Mouse (Mus musculus) lung, postnatal 36 days (tissue): ENCODE results near the gene Synj1.

Source experiments
- DNase-seq: peaks from one replicate; pipeline ENCODE4 v3.0.0; 2022; ENCODE audit warnings: mixed read lengths

Gene Synj1

DNA sequence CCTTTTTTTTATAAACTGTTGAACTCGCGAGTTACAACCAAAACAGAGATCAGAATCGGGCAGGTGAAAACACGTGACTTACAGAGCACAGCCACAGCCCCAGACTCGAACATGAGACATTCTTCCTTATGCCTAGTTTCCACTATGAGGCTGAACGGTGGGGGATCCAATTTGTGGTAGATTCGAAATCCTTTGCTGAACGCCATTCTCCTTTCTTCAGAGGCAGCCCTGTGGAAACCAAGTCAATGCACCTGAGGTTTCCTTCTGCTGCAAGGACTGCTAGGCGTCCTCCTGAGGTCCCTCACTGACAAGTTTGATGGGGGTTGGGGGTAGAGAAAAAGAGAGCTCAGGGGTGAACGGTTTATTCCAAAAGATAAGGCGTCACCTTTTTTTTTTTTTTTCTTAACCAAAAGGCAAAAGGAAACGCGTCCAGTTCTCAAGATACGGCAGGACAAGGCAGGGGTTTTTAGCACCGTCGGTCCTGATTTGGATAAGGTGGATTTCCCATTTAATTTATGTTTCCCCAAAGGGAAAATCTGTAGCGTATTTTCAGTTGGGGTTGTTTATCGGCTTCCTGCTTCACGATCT, 1.1 kb downstream of the Synj1 start:
- no peak for DNase-seq

DNA sequence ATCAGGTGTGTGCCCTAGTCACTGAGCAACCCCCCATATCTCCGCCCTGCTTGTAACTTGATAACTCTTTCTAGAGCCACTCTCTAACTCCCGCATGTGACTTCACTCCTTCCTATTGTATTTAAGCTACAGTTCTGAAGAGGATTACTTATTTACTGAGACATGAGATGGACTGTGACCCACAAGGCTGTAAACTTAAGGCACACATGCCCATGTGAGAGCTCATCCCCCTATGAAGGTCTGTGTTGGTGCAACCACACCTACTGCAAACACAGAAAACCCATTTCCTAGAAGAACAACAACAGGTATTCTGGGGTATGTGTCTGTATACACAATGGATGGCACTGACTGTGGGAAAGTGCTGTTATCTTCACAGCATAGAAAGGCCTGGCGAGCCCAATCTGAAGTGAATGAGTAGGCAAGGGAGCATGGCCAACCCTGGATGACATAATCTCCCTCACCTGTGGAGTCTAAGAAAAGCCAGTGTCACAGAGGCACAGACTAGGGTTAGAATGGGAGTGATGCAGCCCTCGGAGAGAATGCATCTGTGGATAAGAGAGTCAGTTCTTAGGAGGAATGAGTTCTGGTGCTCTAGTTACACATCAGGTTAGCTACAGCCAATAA, 6.1 kb downstream of the Synj1 start:
- no peak for DNase-seq

GRCm38 (mm10) chr16:91001098-91001497, 10.0 kb downstream of the Synj1 start:
- peak; percentile 26 for DNase-seq

- DNase-seq: no peak
These were observed 11.3 kb downstream of the Synj1 start for GRCm38 (mm10) chr16:90999827-91000226.

GRCm38 (mm10) chr16:90997822-90998221, 13.3 kb downstream of the Synj1 start:
- no peak for DNase-seq

GRCm38 (mm10) chr16:90996327-90997243, 14.5 kb downstream of the Synj1 start:
- DNase-seq: no peak

- DNase-seq: peak; percentile 31
These were observed 15.6 kb downstream of the Synj1 start for GRCm38 (mm10) chr16:90995498-90995897.

GRCm38 (mm10) chr16:90995023-90995422, 16.1 kb downstream of the Synj1 start:
- peak; percentile 35 for DNase-seq

GRCm38 (mm10) chr16:90989162-90989561, 21.9 kb downstream of the Synj1 start:
- DNase-seq: no peak

- no peak for DNase-seq
These were observed 22.4 kb downstream of the Synj1 start for GRCm38 (mm10) chr16:90988665-90989064.

GRCm38 (mm10) chr16:90988039-90988438, 23.1 kb downstream of the Synj1 start:
- no peak for DNase-seq

DNA sequence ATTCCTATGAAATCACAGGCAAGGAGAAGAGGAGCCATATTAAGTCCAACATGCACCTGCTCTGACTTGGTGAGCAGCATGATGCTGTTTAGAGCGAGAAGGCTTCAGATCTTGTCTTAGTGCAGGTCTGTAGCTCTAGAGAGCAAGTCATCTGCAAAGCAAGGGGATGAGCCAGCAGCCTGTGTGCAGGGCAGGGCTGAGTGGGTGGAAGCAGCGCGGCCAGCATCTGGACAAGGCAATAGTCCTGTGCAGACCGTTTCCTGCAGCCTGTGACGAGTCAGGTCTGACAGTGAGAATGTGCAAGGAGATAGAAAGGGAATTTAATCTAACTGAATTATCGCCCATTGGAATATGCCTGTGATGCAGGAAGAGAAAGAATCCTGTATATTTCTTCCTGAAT, 40.1 kb downstream of the Synj1 start:
- no peak for DNase-seq

- no peak for DNase-seq
These were observed 44.9 kb downstream of the Synj1 start for GRCm38 (mm10) chr16:90966241-90966640.

- no peak for DNase-seq
These were observed 46.8 kb downstream of the Synj1 start for GRCm38 (mm10) chr16:90964302-90964701.

GRCm38 (mm10) chr16:90963866-90964265, 47.2 kb downstream of the Synj1 start:
- no peak for DNase-seq

DNA sequence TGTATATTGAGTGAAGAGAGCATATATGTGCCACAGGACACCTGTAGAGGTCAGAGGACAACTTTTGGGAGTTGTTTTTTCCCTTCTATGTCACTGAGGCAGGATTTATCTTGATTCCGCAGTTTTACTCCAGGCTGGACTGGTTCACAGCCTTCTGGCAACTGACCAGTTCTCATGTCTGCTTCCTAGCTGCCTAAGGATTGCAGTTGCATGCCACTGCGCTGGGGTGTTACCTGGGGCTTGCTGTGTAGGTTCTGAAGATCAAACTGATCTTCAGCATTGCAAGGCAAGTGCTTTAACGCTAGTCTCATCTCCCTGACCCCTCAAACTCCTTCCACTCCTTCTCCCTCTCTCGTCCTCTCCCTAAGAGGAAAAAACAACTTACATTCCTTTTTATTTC, 47.9 kb downstream of the Synj1 start:
- no peak for DNase-seq

GRCm38 (mm10) chr16:90958301-90959085, 52.6 kb downstream of the Synj1 start:
- DNase-seq: no peak

GRCm38 (mm10) chr16:90955494-90955893, 55.6 kb downstream of the Synj1 start:
- no peak for DNase-seq

DNA sequence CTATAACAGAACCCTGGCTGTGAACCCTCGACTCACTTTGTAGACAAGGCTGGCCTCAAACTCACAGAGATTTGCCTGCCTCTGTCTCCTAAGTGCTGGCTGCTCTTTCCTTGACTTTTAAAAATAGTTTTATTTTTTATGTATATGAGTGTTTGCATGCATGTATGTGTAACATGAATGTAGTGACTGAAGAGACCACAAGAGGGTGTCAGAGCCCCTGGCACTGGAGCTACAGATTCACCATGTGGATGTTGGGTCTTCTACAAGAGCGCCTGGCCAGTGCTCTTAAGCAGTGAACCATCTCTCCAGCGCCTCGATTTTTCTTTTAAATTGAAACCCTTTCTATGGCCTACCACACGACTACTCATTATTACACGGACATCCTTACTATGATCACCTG, 57.3 kb downstream of the Synj1 start:
- no peak for DNase-seq

GRCm38 (mm10) chr16:90953147-90953546, 58.0 kb downstream of the Synj1 start:
- no peak for DNase-seq

GRCm38 (mm10) chr16:90950354-90950963, 60.6 kb downstream of the Synj1 start:
- peak; percentile 74 for DNase-seq

DNA sequence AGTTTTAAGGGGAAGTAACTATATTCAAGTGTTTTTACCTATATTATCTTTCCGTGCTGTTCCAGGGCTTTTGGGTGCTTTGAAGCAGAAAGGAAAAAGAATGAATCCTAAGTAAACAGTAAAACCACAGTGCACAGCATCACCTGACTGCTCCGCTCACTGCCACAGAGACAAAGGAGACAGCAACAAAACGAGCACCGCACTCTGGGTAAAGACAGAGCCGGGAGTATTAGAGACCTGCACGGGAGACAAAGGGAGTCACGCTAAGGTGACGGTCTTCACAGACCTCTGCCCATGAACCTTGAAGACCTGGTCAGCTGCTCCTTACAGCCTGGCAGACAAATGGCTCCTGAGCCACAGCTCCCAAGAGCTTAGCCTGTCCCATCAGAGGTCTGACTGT, 64.1 kb downstream of the Synj1 start:
- DNase-seq: no peak

DNA sequence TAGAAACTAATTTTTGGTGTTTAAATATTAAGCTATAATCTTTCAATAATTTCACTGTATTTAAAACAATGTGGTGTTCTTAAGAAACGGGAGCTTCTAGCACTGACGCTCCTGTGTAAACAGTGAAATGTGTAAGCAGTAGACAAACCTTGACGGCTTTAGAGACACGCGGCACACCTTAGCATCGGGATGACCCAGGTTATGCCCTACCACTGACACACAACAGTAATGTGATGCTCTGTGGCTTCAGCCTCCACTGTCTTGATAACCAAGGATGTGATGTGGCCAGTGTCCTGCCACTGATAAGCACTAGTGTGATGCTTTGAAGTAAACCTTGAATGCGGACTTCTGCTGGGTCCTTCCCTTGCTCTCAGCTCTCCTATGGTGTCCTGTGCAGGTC, 69.9 kb downstream of the Synj1 start:
- DNase-seq: no peak
